Mouse (Mus musculus): ENCODE results near the gene Tnfsf15. TPM values are rescaled to one million over a fixed set of nuclear protein-coding genes. Genes with fewer than 3 reads are reported as not detected.

Gene Tnfsf15
- not detected in 2 replicates for polyA plus RNA-seq (2021; fragmentation: Nextera tagmentation)
- long read RNA-seq, experiment 1 = 0 reads
- long read RNA-seq, experiment 2 = 0 reads

DNA sequence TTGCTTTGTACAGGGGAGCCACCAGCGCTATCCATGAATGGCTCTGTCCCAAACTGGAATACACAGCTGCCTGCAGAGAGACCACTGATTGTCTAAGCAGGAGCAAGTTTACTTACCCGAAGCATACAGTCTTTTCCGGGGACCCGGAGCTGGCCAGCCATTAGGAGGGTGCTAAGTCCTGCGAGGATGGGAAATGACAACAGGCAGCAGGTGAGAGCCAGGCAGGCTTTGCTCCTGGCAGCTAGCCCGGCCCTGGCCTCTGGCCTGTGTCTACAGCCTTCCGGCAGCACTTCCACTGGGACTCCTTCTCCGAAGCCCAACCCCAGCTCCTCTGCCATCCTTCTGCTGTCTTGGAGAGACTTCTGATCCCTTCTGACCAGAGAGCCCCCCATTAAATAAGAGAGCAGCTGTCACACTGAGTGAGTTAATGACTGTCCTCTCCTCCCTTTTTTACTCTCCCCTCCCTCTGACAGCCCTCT lies at the start of gene Tnfsf15:
Gene Tnfsf15, minus strand, starts transcription at position 421 of the 479 bp plus-strand sequence.

Other genes with a start within 250 kb of the Tnfsf15 start
- 2.7 and 3.2 TPM in 2 replicates for gene Whrn, start 249.1 kb downstream of the Tnfsf15 start, polyA plus RNA-seq (2021; fragmentation: Nextera tagmentation)
- gene Atp6v1g1, start 200.3 kb downstream of the Tnfsf15 start, polyA plus RNA-seq (2021; fragmentation: Nextera tagmentation) = 289 and 306 TPM in 2 replicates
- gene Tmem268, start 186.3 kb downstream of the Tnfsf15 start, polyA plus RNA-seq (2021; fragmentation: Nextera tagmentation) = 3.9 and 6.1 TPM in 2 replicates
- gene Gm11213, start 139.9 kb downstream of the Tnfsf15 start, polyA plus RNA-seq (2021; fragmentation: Nextera tagmentation) = not detected in 2 replicates
- gene Tex48, start 122.7 kb downstream of the Tnfsf15 start, polyA plus RNA-seq (2021; fragmentation: Nextera tagmentation) = not detected in 2 replicates
- gene Gm11214, start 81.7 kb downstream of the Tnfsf15 start, polyA plus RNA-seq (2021; fragmentation: Nextera tagmentation) = not detected in 2 replicates
- not detected in 2 replicates for gene Tnfsf8, start 116.2 kb upstream of the Tnfsf15 start, polyA plus RNA-seq (2021; fragmentation: Nextera tagmentation)